Mouse (Mus musculus) heart, embryonic 11.5 days (tissue): Measurements from ENCODE around the gene Wdr74. TPM values are rescaled to one million over a fixed set of nuclear protein-coding genes. Genes with fewer than 3 reads are reported as not detected.

Source experiments
- ATAC-seq: fragments of 200-750 bp; cut with Nextera tagmentation; replicated peaks from 2 replicates; pipeline ENCODE4 v1.8.0; 2017; ENCODE audit warnings: moderate library complexity; ENCODE audit not compliant: insufficient number of reproducible peaks, low FRiP score, low TSS enrichment
- H3K27ac ChIP-seq: fragments of 300-500 bp; sonication (generic); 2 replicates; pipeline ENCODE4 v1.5.1; 2014; ENCODE audit warnings: mild to moderate bottlenecking, low read depth, low read length
- H3K27me3 ChIP-seq: fragments of 300-500 bp; sonication (generic); 2 replicates; pipeline ENCODE4 v1.6.1; 2014; ENCODE audit warnings: mild to moderate bottlenecking, low read length, mixed read lengths; ENCODE audit not compliant: control insufficient read depth, insufficient read depth
- H3K36me3 ChIP-seq: fragments of 300-500 bp; sonication (generic); 2 replicates; pipeline ENCODE4 v1.6.1; 2014; ENCODE audit warnings: mild to moderate bottlenecking, low read length, moderate library complexity, mixed read lengths; ENCODE audit not compliant: control insufficient read depth, insufficient read depth
- H3K4me1 ChIP-seq: fragments of 300-500 bp; sonication (generic); 2 replicates; pipeline ENCODE4 v1.6.1; 2014; ENCODE audit warnings: low read length; ENCODE audit not compliant: control insufficient read depth, insufficient read depth
- H3K4me2 ChIP-seq: fragments of 300-500 bp; sonication (generic); 2 replicates; pipeline ENCODE4 v1.6.1; 2014; ENCODE audit warnings: mild to moderate bottlenecking, moderate library complexity
- H3K4me3 ChIP-seq: fragments of 300-500 bp; sonication (generic); 2 replicates; pipeline ENCODE4 v1.5.1; 2014; ENCODE audit warnings: low read depth, low read length
- H3K9ac ChIP-seq: fragments of 300-500 bp; sonication (generic); 2 replicates; pipeline ENCODE4 v1.6.1; 2014; ENCODE audit warnings: mild to moderate bottlenecking, low read depth, low read length, moderate library complexity
- H3K9me3 ChIP-seq: fragments of 300-500 bp; sonication (generic); replicated peaks from 2 replicates; pipeline ENCODE4 v1.6.1; 2016; ENCODE audit warnings: low read length; ENCODE audit not compliant: control insufficient read depth
- WGBS: fragments of 180-500 bp; shearing (Covaris S2); extraction: QIAGEN DNeasy Blood & Tissue Kit; methylation state at CpG from one replicate; pipeline ENCODE4 v1.1.7; 2014; ENCODE audit not compliant: insufficient replicate concordance; 5-methylcytosine and 5-hydroxymethylcytosine counted together
- polyA plus RNA-seq: library from polyadenylated mRNA; unstranded; fragments of >200 nt; fragmentation: Nextera tagmentation; extraction: Ambion mirVana; gene quantifications from 2 replicates; pipeline ENCODE4 v1.2.1, GENCODE M21; 2014

Gene Wdr74
- polyA plus RNA-seq = 56.4 and 58.8 TPM in 2 replicates

DNA sequence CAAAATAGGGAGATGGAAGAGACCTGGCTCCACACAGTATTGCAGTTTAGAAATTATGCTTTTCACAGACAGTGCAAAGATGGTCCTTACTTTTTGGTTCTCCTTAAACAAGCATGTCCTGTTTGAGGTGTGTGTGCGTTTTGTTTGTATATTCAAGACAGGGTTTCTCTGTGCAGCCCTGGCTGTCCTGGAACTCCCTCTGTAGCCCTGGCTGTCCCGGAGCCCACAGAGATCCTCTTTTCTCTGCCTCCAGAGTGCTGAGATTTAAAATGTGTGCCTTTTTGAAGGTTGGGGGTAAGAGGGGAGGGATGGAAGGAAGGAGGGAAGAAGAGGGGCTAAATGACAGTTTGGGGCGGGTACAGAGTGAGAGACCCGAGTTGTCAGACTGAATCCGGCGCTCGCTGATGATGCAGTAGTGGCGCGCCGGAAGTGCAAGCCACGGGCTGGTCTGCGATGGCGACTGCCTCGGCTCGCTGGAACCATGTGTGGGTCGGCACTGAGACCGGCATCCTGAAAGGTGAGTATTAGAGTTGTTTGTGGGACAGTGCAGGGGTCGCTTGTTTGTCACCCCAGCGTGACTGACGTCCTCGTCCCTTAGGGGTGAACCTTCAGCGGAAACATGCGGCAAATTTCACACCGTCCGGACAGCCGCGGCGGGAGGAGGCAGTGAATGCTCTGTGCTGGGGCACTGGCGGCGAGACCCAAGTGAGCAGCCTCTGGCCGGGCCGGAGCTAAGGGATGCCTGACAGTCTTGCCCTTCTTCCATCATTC, at the start of gene Wdr74:
Gene Wdr74 (plus strand): TSS at position 439 of the 771 bp plus-strand sequence.
- no peaks in the 10 kb centered on the region for H3K4me1 ChIP-seq
- H3K27me3 ChIP-seq = no peaks in the 10 kb centered on the region
- peak within 1 kb of the TSS; percentile 76 for H3K4me2 ChIP-seq
- 0% methylated on average over 32 of the region's 32 CpGs for WGBS
- H3K36me3 ChIP-seq = peaks cover 19% of the 10 kb centered on the region
- no peaks in the 10 kb centered on the region for H3K9me3 ChIP-seq
- ATAC-seq = peak; percentile 84
- peak within 1 kb of the TSS; percentile 5; the same call in 1 of the 2 replicates for H3K27ac ChIP-seq
- peak within 1 kb of the TSS; percentile 79 for H3K4me3 ChIP-seq
- H3K9ac ChIP-seq = peak within 1 kb of the TSS; percentile 70

- Histone ChIP-seq H3K4me2 (no peak overlapping the region), H3K27me3 (no peaks in the 10 kb centered on the region), H3K9me3 (no peaks in the 10 kb centered on the region), H3K36me3 (no peaks in the 10 kb centered on the region), H3K27ac (no peak overlapping the region), H3K9ac (no peak overlapping the region), H3K4me1 (no peaks in the 10 kb centered on the region), H3K4me3 (no peak overlapping the region)
- ATAC-seq = no peak
- WGBS = 64% methylated on average over 9 of the region's 9 CpGs
Observed at GRCm38 (mm10) chr19:8691871-8692539, 43.6 kb upstream of the Wdr74 start.

- Histone ChIP-seq H3K4me1 (no peaks in the 10 kb centered on the region), H3K36me3 (no peaks in the 10 kb centered on the region), H3K9ac (no peak overlapping the region), H3K4me2 (no peak overlapping the region), H3K27ac (no peak overlapping the region), H3K4me3 (no peak overlapping the region), H3K9me3 (no peaks in the 10 kb centered on the region), H3K27me3 (no peaks in the 10 kb centered on the region)
- no peak for ATAC-seq
- 68% methylated on average over 5 of the region's 5 CpGs for WGBS
Observed at GRCm38 (mm10) chr19:8692740-8693139, 42.9 kb upstream of the Wdr74 start.

DNA sequence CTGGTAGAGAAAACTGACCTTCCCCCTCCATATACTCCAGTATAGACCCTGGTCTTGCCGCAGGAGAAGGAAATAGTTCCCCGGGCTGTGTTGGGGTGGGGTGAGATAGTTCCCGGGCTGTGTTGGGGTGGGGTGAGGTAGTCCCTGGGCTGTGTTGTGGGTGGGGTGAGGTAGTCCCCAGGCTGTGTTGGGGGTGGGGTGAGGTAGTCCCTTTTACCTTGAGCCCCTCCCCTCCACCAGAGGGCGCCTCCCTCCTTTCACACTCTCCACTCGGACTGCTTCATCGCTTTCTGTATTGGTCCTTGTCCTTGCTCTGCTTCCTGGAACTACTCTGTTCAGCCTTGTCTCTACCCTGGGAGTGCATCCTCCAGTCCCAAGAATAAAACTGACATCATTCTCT, 40.3 kb upstream of the Wdr74 start:
- peak; percentile 46 for ATAC-seq

DNA sequence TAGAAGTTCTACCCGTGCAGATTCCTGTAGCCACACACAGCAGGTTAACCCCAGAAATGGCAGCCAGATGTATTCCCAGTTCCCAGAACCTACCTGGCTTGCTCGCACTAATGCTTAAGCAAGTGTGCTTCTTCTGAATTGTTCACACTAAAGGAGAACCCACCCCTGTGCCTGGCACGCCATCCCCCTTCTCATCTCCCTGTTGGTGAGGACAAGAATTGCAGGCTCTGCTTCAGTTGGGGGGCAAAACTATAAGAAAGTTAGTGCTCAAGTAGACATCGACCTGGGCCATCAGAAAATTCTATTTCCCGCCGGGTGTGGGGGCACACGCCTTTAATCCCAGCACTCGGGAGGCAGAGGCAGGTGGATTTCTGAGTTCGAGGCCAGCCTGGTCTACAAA, 36.0 kb upstream of the Wdr74 start:
- Histone ChIP-seq H3K36me3 (no peaks in the 10 kb centered on the region), H3K4me1 (no peaks in the 10 kb centered on the region), H3K27me3 (no peaks in the 10 kb centered on the region), H3K4me2 (no peak overlapping the region), H3K9ac (no peak overlapping the region), H3K9me3 (no peaks in the 10 kb centered on the region), H3K27ac (no peak overlapping the region), H3K4me3 (no peak overlapping the region)
- 64% methylated on average over 9 of the region's 9 CpGs for WGBS
- ATAC-seq = no peak

More for the DNA sequence above, 40.3 kb upstream of the Wdr74 start:
- WGBS = 57% methylated on average over 6 of the region's 6 CpGs
- H3K27ac ChIP-seq = no peak overlapping the region
- no peaks in the 10 kb centered on the region for H3K36me3 ChIP-seq
- H3K9me3 ChIP-seq = no peaks in the 10 kb centered on the region
- H3K4me1 ChIP-seq = no peaks in the 10 kb centered on the region
- no peaks in the 10 kb centered on the region for H3K27me3 ChIP-seq
- no peak overlapping the region for H3K9ac ChIP-seq
- no peak overlapping the region for H3K4me2 ChIP-seq
- no peak overlapping the region for H3K4me3 ChIP-seq

GRCm38 (mm10) chr19:8702458-8702857, 33.2 kb upstream of the Wdr74 start:
- Histone ChIP-seq H3K4me3 (no peak overlapping the region), H3K9me3 (no peaks in the 10 kb centered on the region), H3K4me2 (no peak overlapping the region), H3K27ac (no peak overlapping the region), H3K4me1 (no peaks in the 10 kb centered on the region), H3K9ac (no peak overlapping the region), H3K36me3 (peaks cover under 1% of the 10 kb centered on the region), H3K27me3 (no peaks in the 10 kb centered on the region)
- ATAC-seq = no peak
- 62% methylated on average over 3 of the region's 3 CpGs for WGBS

GRCm38 (mm10) chr19:8703571-8703970, 32.1 kb upstream of the Wdr74 start:
- Histone ChIP-seq H3K36me3 (peaks cover 12% of the 10 kb centered on the region), H3K27ac (no peak overlapping the region), H3K4me3 (no peak overlapping the region), H3K9ac (no peak overlapping the region), H3K4me1 (no peaks in the 10 kb centered on the region), H3K27me3 (no peaks in the 10 kb centered on the region), H3K9me3 (no peaks in the 10 kb centered on the region), H3K4me2 (no peak overlapping the region)
- WGBS = 53% methylated on average over 4 of the region's 4 CpGs
- no peak for ATAC-seq

DNA sequence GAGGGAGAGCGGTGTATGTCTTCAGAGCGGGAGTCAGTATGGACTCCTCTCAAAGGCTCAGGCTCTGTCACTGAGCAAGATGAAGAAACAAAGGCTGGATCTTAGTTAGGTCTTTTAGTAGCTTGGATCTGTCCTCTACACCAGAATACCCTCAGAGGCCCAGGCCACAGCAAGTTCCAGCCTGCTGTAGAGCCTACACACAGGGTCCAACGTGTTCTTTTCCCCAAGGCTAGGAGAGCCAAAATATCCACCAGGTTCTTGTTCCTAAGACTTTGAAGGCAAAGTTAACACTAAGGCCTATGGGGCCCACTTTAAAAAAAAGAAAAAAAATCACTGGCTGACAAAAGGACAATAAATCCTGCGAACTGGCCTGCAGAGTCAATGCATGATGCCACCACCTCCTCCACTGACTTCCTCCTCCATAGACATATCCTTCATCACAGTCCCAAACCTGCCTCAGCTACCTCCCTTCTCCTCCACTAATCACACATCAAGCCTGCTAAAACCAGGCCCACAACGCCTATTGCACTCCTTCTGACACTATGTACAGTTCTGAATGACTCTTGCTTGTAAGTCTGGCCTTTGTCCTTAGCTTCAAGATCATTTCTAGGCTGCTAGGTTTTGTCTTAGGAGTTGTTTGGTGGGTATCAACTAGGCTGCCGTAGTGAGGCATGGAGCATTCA, 30.5 kb upstream of the Wdr74 start:
- 83% methylated on average over 6 of the region's 6 CpGs for WGBS
- Histone ChIP-seq H3K4me3 (no peak overlapping the region), H3K27ac (no peak overlapping the region), H3K9ac (no peak overlapping the region), H3K4me1 (no peaks in the 10 kb centered on the region), H3K9me3 (no peaks in the 10 kb centered on the region), H3K4me2 (no peak overlapping the region), H3K36me3 (peaks cover 25% of the 10 kb centered on the region), H3K27me3 (no peaks in the 10 kb centered on the region)
- no peak for ATAC-seq
